In genomic region chr17:72144461-72144860, GRCm38 (mm10) we compare ENCODE assay signal across 20 mouse cellular contexts.
A peak's percentile ranks its signal among the peaks of the same experiment; 100 is the strongest.
DNase-seq lines count a peak whose midpoint lies in the region; ATAC-seq and TF ChIP-seq lines count a peak whose summit lies in the region.
"Had no signal": no experiment of that assay in that cellular context is flagged by ENCODE, and none has a peak within 500 bp of the region (broad histone marks: within the 10 kb centered on the region; RNA-seq: fewer than 3 reads in every experiment).

No protein-coding gene starts in this region.

- no peaks in the 10 kb centered on the region for H3K4me1 ChIP-seq in hindbrain, postnatal 0 days (ENCODE audit: insufficient read depth, low read length)
- peaks cover 11% of the 10 kb centered on the region; the same call in 1 of the 2 replicates for H3K4me1 ChIP-seq in hindbrain, embryonic 10.5 days (replicated peaks)
- H3K4me1 ChIP-seq in midbrain, postnatal 0 days (ENCODE audit: insufficient read depth, low read length): no peaks in the 10 kb centered on the region
- H3K4me1 ChIP-seq in midbrain, embryonic 15.5 days: peaks cover 8% of the 10 kb centered on the region; the same call in 1 of the 2 replicates
- H3K4me1 ChIP-seq: embryonic facial prominence, embryonic 13.5 days; heart, embryonic 13.5 days had no signal

- ATAC-seq in hindbrain, postnatal 0 days: no peak
- no peak; the same call in 1 of the 2 replicates for ATAC-seq in midbrain, postnatal 0 days (ENCODE audit: low FRiP score)
- no peak for ATAC-seq in midbrain, embryonic 15.5 days (replicated peaks)
- ATAC-seq in common myeloid progenitor, adult 5-6 weeks (replicated peaks; ENCODE audit: low read depth, poor library complexity, severe bottlenecking): 0 out of 2 replicates have a peak, but pooled peaks have one; percentile 11
- ATAC-seq in megakaryocyte-erythroid progenitor cell, adult 5-6 weeks (replicated peaks; ENCODE audit: low FRiP score, low TSS enrichment, poor library complexity, severe bottlenecking): no peak
- ATAC-seq: forebrain, embryonic 13.5 days; inflammation-experienced regulatory T-cells, adult 6 months had no signal

- no peaks in the 10 kb centered on the region for H3K9me3 ChIP-seq in hindbrain, postnatal 0 days (ENCODE audit: low read length)
- 0 out of 2 replicates have a peak, but pooled peaks cover 3% of the 10 kb centered on the region for H3K9me3 ChIP-seq in hindbrain, embryonic 10.5 days
- no peaks in the 10 kb centered on the region for H3K9me3 ChIP-seq in midbrain, postnatal 0 days (ENCODE audit: low read length)
- H3K9me3 ChIP-seq in midbrain, embryonic 15.5 days: no peaks in the 10 kb centered on the region
- H3K9me3 ChIP-seq: embryonic facial prominence, embryonic 13.5 days; forebrain, embryonic 13.5 days; heart, embryonic 13.5 days; hindbrain, embryonic 15.5 days had no signal

- H3K27me3 ChIP-seq in hindbrain, postnatal 0 days (ENCODE audit: insufficient read depth, low read length): no peaks in the 10 kb centered on the region
- H3K27me3 ChIP-seq in hindbrain, embryonic 10.5 days (ENCODE audit: insufficient read depth, poor library complexity, severe bottlenecking): no peaks in the 10 kb centered on the region
- H3K27me3 ChIP-seq in midbrain, postnatal 0 days (ENCODE audit: insufficient read depth, low read length): no peaks in the 10 kb centered on the region
- H3K27me3 ChIP-seq in midbrain, embryonic 15.5 days (replicated peaks): no peaks in the 10 kb centered on the region
- H3K27me3 ChIP-seq: embryonic facial prominence, embryonic 13.5 days; forebrain, embryonic 13.5 days; heart, embryonic 13.5 days; hindbrain, embryonic 15.5 days had no signal

- no peak overlapping the region for H3K27ac ChIP-seq in hindbrain, postnatal 0 days
- H3K27ac ChIP-seq in hindbrain, embryonic 10.5 days: no peak overlapping the region
- H3K27ac ChIP-seq in midbrain, postnatal 0 days (ENCODE audit: low read depth, low read length): no peak overlapping the region
- no peak overlapping the region for H3K27ac ChIP-seq in midbrain, embryonic 15.5 days
- H3K27ac ChIP-seq: embryonic facial prominence, embryonic 13.5 days; forebrain, embryonic 13.5 days; heart, embryonic 13.5 days; hindbrain, embryonic 15.5 days had no signal

- DNase-seq in hindbrain, postnatal 0 days (ENCODE audit: low spot score): no peak
- DNase-seq in hindbrain, embryonic 10.5 days (ENCODE audit: low spot score): no peak
- no peak for DNase-seq in midbrain, postnatal 0 days (ENCODE audit: low spot score)
- peak; percentile 8 for DNase-seq in brain, embryonic 14.5 days (ENCODE audit: low read depth)
- DNase-seq: adrenal gland, adult 2 months; adrenal gland, postnatal 25 days; cerebellum, adult 11 months; cerebellum, adult 8-10 months; cerebellum, postnatal 25 days; gastrocnemius, postnatal 36 days; heart, adult 11 months; heart, postnatal 36 days had no signal

- no peak overlapping the region for H3K4me3 ChIP-seq in hindbrain, postnatal 0 days (ENCODE audit: low read length)
- no peak overlapping the region for H3K4me3 ChIP-seq in hindbrain, embryonic 10.5 days
- no peak overlapping the region for H3K4me3 ChIP-seq in midbrain, postnatal 0 days (ENCODE audit: low read depth, low read length)
- H3K4me3 ChIP-seq in midbrain, embryonic 15.5 days: no peak overlapping the region
- H3K4me3 ChIP-seq: embryonic facial prominence, embryonic 13.5 days; forebrain, embryonic 13.5 days; heart, embryonic 13.5 days; hindbrain, embryonic 15.5 days had no signal

- 0 out of 2 replicates have a peak, but pooled peaks have one; percentile 11 for TF ChIP-seq CTCF in hindbrain, postnatal 0 days (IDR thresholded peaks at IDR 0.05; ENCODE audit: low read depth)
- TF ChIP-seq CTCF in midbrain, postnatal 0 days (IDR thresholded peaks at IDR 0.05): peak; percentile 28; the same call in 1 of the 2 replicates
- TF ChIP-seq CTCF in brain, embryonic 14.5 days (IDR thresholded peaks at IDR 0.05; ENCODE audit: borderline replicate concordance, extremely low read depth, insufficient read depth, insufficient read length): no peak

- no peak overlapping the region for H3K9ac ChIP-seq in hindbrain, postnatal 0 days (replicated peaks; ENCODE audit: low read length)
- H3K9ac ChIP-seq in midbrain, postnatal 0 days (replicated peaks; ENCODE audit: low read length, poor library complexity, severe bottlenecking): no peak overlapping the region
- no peak overlapping the region for H3K9ac ChIP-seq in midbrain, embryonic 15.5 days
- H3K9ac ChIP-seq: embryonic facial prominence, embryonic 13.5 days; forebrain, embryonic 13.5 days; heart, embryonic 13.5 days; hindbrain, embryonic 15.5 days had no signal

- H3K36me3 ChIP-seq in hindbrain, postnatal 0 days (ENCODE audit: insufficient read depth, low read length): no peaks in the 10 kb centered on the region
- H3K36me3 ChIP-seq in hindbrain, embryonic 10.5 days: no peaks in the 10 kb centered on the region
- H3K36me3 ChIP-seq in midbrain, postnatal 0 days (ENCODE audit: insufficient read depth, low read length): no peaks in the 10 kb centered on the region
- H3K36me3 ChIP-seq in midbrain, embryonic 15.5 days (replicated peaks): no peaks in the 10 kb centered on the region
- H3K36me3 ChIP-seq: embryonic facial prominence, embryonic 13.5 days; heart, embryonic 13.5 days; hindbrain, embryonic 15.5 days had no signal

- 38% methylated on average over 9 of the region's 9 CpGs for WGBS in hindbrain, postnatal 0 days
- 65% methylated on average over 9 of the region's 9 CpGs for WGBS in hindbrain, embryonic 10.5 days
- 46% methylated on average over 9 of the region's 9 CpGs for WGBS in midbrain, postnatal 0 days
- 49% methylated on average over 9 of the region's 9 CpGs for WGBS in midbrain, embryonic 15.5 days

- no peak overlapping the region for H3K4me2 ChIP-seq in hindbrain, postnatal 0 days (ENCODE audit: low read depth, low read length)
- H3K4me2 ChIP-seq in midbrain, postnatal 0 days (ENCODE audit: low read depth, low read length, poor library complexity, severe bottlenecking): no peak overlapping the region
- no peak overlapping the region for H3K4me2 ChIP-seq in midbrain, embryonic 15.5 days
- H3K4me2 ChIP-seq: embryonic facial prominence, embryonic 13.5 days; forebrain, embryonic 13.5 days; heart, embryonic 13.5 days; hindbrain, embryonic 15.5 days had no signal

- TF ChIP-seq POLR2A in brain, embryonic 14.5 days (IDR thresholded peaks at IDR 0.05; ENCODE audit: borderline replicate concordance, extremely low read depth, insufficient read depth, insufficient read length, poor library complexity, severe bottlenecking): no peak
